Mouse (Mus musculus): Measurements from ENCODE around the gene Ccdc87. TPM values are rescaled to one million over a fixed set of nuclear protein-coding genes. Genes with fewer than 3 reads are reported as not detected.

Ccdc87 gene
- polyA plus RNA-seq (2014; fragmentation: Nextera tagmentation; extraction: Ambion mirVana), result 0.11 and 0.17 TPM in 2 replicates

GRCm38 (mm10) chr19:4839149-4839548 lies at the start of gene Ccdc87, which contains the start of gene Ccs:
Ccdc87 (plus strand) TSS chr19:4839366.
Ccs (minus strand) TSS chr19:4839332.
- DNase-seq (ENCODE audit: low spot score) (peak; percentile 96), ATAC-seq (replicated peaks; ENCODE audit: low FRiP score) (peak; percentile 97)
- Histone ChIP-seq H3K4me2 (ENCODE audit: low read depth, low read length, severe bottlenecking) (peak within 1 kb of the TSS; percentile 98), H3K36me3 (ENCODE audit: control insufficient read depth, insufficient read depth, low read length) (no peaks in the 10 kb centered on the region; the same call in 1 of the 2 replicates), H3K4me1 (replicated peaks; ENCODE audit: control insufficient read depth, insufficient read depth, low read length) (peaks cover 6% of the 10 kb centered on the region), H3K4me3 (ENCODE audit: low read depth, low read length) (peak within 1 kb of the TSS; percentile 55), H3K9me3 (ENCODE audit: control insufficient read depth, low read length) (no peaks in the 10 kb centered on the region), H3K27ac (ENCODE audit: low read depth, low read length) (no peak within 1 kb of the TSS), H3K9ac (ENCODE audit: low read length) (peak within 1 kb of the TSS; percentile 75), H3K27me3 (ENCODE audit: control insufficient read depth, insufficient read depth, low read length) (peaks cover 16% of the 10 kb centered on the region)
- WGBS, result under 1% methylated on average over 25 of the region's 25 CpGs

- Histone ChIP-seq H3K36me3 (ENCODE audit: control insufficient read depth, insufficient read depth, low read length) (no peaks in the 10 kb centered on the region; the same call in 1 of the 2 replicates), H3K9ac (ENCODE audit: low read length) (peak overlapping the region; percentile 81), H3K27me3 (ENCODE audit: control insufficient read depth, insufficient read depth, low read length) (no peaks in the 10 kb centered on the region), H3K4me2 (ENCODE audit: low read depth, low read length, severe bottlenecking) (peak overlapping the region; percentile 72), H3K4me3 (ENCODE audit: low read depth, low read length) (peak overlapping the region; percentile 60), H3K9me3 (ENCODE audit: control insufficient read depth, low read length) (no peaks in the 10 kb centered on the region), H3K4me1 (replicated peaks; ENCODE audit: control insufficient read depth, insufficient read depth, low read length) (no peaks in the 10 kb centered on the region; the same call in none of the 2 replicates), H3K27ac (ENCODE audit: low read depth, low read length) (peak overlapping the region; percentile 26; the same call in 1 of the 2 replicates)
- DNase-seq (ENCODE audit: low spot score) (no peak), ATAC-seq (replicated peaks; ENCODE audit: low FRiP score) (peak; percentile 37; the same call in 1 of the 2 replicates)
- 2% methylated on average over 16 of the region's 16 CpGs for WGBS
Observed at GRCm38 (mm10) chr19:4793281-4793830, 45.8 kb upstream of the Ccdc87 start.

GRCm38 (mm10) chr19:4793831-4794422 lies 45.2 kb upstream of the Ccdc87 start, which contains the start of gene Rbm4:
Rbm4 (minus strand) TSS chr19:4793901.
- no peaks in the 10 kb centered on the region; the same call in 1 of the 2 replicates for H3K4me1 ChIP-seq (replicated peaks; ENCODE audit: control insufficient read depth, insufficient read depth, low read length)
- H3K36me3 ChIP-seq (ENCODE audit: control insufficient read depth, insufficient read depth, low read length), result no peaks in the 10 kb centered on the region; the same call in 1 of the 2 replicates
- no peaks in the 10 kb centered on the region for H3K27me3 ChIP-seq (ENCODE audit: control insufficient read depth, insufficient read depth, low read length)
- DNase-seq (ENCODE audit: low spot score) (peak; percentile 95), ATAC-seq (replicated peaks; ENCODE audit: low FRiP score) (peak; percentile 98)
- peak within 1 kb of the TSS; percentile 81 for H3K9ac ChIP-seq (ENCODE audit: low read length)
- H3K9me3 ChIP-seq (ENCODE audit: control insufficient read depth, low read length), result no peaks in the 10 kb centered on the region
- under 1% methylated on average over 31 of the region's 31 CpGs for WGBS
- peak within 1 kb of the TSS; percentile 26; the same call in 1 of the 2 replicates for H3K27ac ChIP-seq (ENCODE audit: low read depth, low read length)
- H3K4me3 ChIP-seq (ENCODE audit: low read depth, low read length), result peak within 1 kb of the TSS; percentile 60
- peak within 1 kb of the TSS; percentile 76 for H3K4me2 ChIP-seq (ENCODE audit: low read depth, low read length, severe bottlenecking)

- ATAC-seq (replicated peaks; ENCODE audit: low FRiP score) (no peak), DNase-seq (ENCODE audit: low spot score) (no peak)
- Histone ChIP-seq H3K9ac (ENCODE audit: low read length) (no peak overlapping the region), H3K27ac (ENCODE audit: low read depth, low read length) (no peak overlapping the region), H3K27me3 (ENCODE audit: control insufficient read depth, insufficient read depth, low read length) (no peaks in the 10 kb centered on the region), H3K36me3 (ENCODE audit: control insufficient read depth, insufficient read depth, low read length) (no peaks in the 10 kb centered on the region; the same call in 1 of the 2 replicates), H3K4me3 (ENCODE audit: low read depth, low read length) (no peak overlapping the region), H3K4me1 (replicated peaks; ENCODE audit: control insufficient read depth, insufficient read depth, low read length) (no peaks in the 10 kb centered on the region; the same call in 1 of the 2 replicates), H3K4me2 (ENCODE audit: low read depth, low read length, severe bottlenecking) (no peak overlapping the region), H3K9me3 (ENCODE audit: control insufficient read depth, low read length) (no peaks in the 10 kb centered on the region)
- WGBS, result 75% methylated on average over 1 of the region's 1 CpGs
Observed at GRCm38 (mm10) chr19:4795929-4796328, 43.2 kb upstream of the Ccdc87 start.

GRCm38 (mm10) chr19:4797846-4798245 lies 41.3 kb upstream of the Ccdc87 start:
- Histone ChIP-seq H3K9ac (ENCODE audit: low read length) (no peak overlapping the region), H3K9me3 (ENCODE audit: control insufficient read depth, low read length) (no peaks in the 10 kb centered on the region), H3K4me1 (replicated peaks; ENCODE audit: control insufficient read depth, insufficient read depth, low read length) (no peaks in the 10 kb centered on the region), H3K36me3 (ENCODE audit: control insufficient read depth, insufficient read depth, low read length) (peaks cover 12% of the 10 kb centered on the region; the same call in 1 of the 2 replicates), H3K4me2 (ENCODE audit: low read depth, low read length, severe bottlenecking) (no peak overlapping the region), H3K27me3 (ENCODE audit: control insufficient read depth, insufficient read depth, low read length) (no peaks in the 10 kb centered on the region), H3K4me3 (ENCODE audit: low read depth, low read length) (no peak overlapping the region), H3K27ac (ENCODE audit: low read depth, low read length) (no peak overlapping the region)
- DNase-seq (ENCODE audit: low spot score), result no peak
- no peak for ATAC-seq (replicated peaks; ENCODE audit: low FRiP score)
- 96% methylated on average over 2 of the region's 2 CpGs for WGBS

GRCm38 (mm10) chr19:4799083-4799482 lies 40.1 kb upstream of the Ccdc87 start:
- H3K4me3 ChIP-seq (ENCODE audit: low read depth, low read length), result no peak overlapping the region
- H3K4me2 ChIP-seq (ENCODE audit: low read depth, low read length, severe bottlenecking), result no peak overlapping the region
- no peak overlapping the region for H3K27ac ChIP-seq (ENCODE audit: low read depth, low read length)
- DNase-seq (ENCODE audit: low spot score) (no peak), ATAC-seq (replicated peaks; ENCODE audit: low FRiP score) (no peak)
- peaks cover 14% of the 10 kb centered on the region; the same call in 1 of the 2 replicates for H3K36me3 ChIP-seq (ENCODE audit: control insufficient read depth, insufficient read depth, low read length)
- no peaks in the 10 kb centered on the region for H3K4me1 ChIP-seq (replicated peaks; ENCODE audit: control insufficient read depth, insufficient read depth, low read length)
- H3K27me3 ChIP-seq (ENCODE audit: control insufficient read depth, insufficient read depth, low read length), result no peaks in the 10 kb centered on the region
- H3K9ac ChIP-seq (ENCODE audit: low read length), result no peak overlapping the region
- 96% methylated on average over 5 of the region's 5 CpGs for WGBS
- H3K9me3 ChIP-seq (ENCODE audit: control insufficient read depth, low read length), result no peaks in the 10 kb centered on the region

GRCm38 (mm10) chr19:4802691-4803091 lies 36.5 kb upstream of the Ccdc87 start:
- peaks cover 14% of the 10 kb centered on the region; the same call in 1 of the 2 replicates for H3K36me3 ChIP-seq (ENCODE audit: control insufficient read depth, insufficient read depth, low read length)
- DNase-seq (ENCODE audit: low spot score), result no peak
- no peak overlapping the region for H3K4me2 ChIP-seq (ENCODE audit: low read depth, low read length, severe bottlenecking)
- no peak overlapping the region for H3K9ac ChIP-seq (ENCODE audit: low read length)
- no peak for ATAC-seq (replicated peaks; ENCODE audit: low FRiP score)
- H3K27me3 ChIP-seq (ENCODE audit: control insufficient read depth, insufficient read depth, low read length), result no peaks in the 10 kb centered on the region
- H3K4me1 ChIP-seq (replicated peaks; ENCODE audit: control insufficient read depth, insufficient read depth, low read length), result no peaks in the 10 kb centered on the region
- H3K9me3 ChIP-seq (ENCODE audit: control insufficient read depth, low read length), result no peaks in the 10 kb centered on the region
- WGBS, result 92% methylated on average over 7 of the region's 7 CpGs
- no peak overlapping the region for H3K4me3 ChIP-seq (ENCODE audit: low read depth, low read length)
- no peak overlapping the region for H3K27ac ChIP-seq (ENCODE audit: low read depth, low read length)

GRCm38 (mm10) chr19:4803283-4803682 lies 35.9 kb upstream of the Ccdc87 start:
- Histone ChIP-seq H3K4me2 (ENCODE audit: low read depth, low read length, severe bottlenecking) (no peak overlapping the region), H3K36me3 (ENCODE audit: control insufficient read depth, insufficient read depth, low read length) (peaks cover 14% of the 10 kb centered on the region; the same call in 1 of the 2 replicates), H3K4me1 (replicated peaks; ENCODE audit: control insufficient read depth, insufficient read depth, low read length) (no peaks in the 10 kb centered on the region; the same call in 1 of the 2 replicates), H3K9me3 (ENCODE audit: control insufficient read depth, low read length) (no peaks in the 10 kb centered on the region), H3K27ac (ENCODE audit: low read depth, low read length) (no peak overlapping the region), H3K4me3 (ENCODE audit: low read depth, low read length) (no peak overlapping the region), H3K27me3 (ENCODE audit: control insufficient read depth, insufficient read depth, low read length) (no peaks in the 10 kb centered on the region), H3K9ac (ENCODE audit: low read length) (no peak overlapping the region)
- DNase-seq (ENCODE audit: low spot score) (no peak), ATAC-seq (replicated peaks; ENCODE audit: low FRiP score) (no peak)
- 90% methylated on average over 10 of the region's 10 CpGs for WGBS
